Mouse (Mus musculus) urinary bladder, postnatal 10 days (tissue): ENCODE data around the gene Htr1a.

Source experiments
- DNase-seq: peaks from one replicate; pipeline ENCODE4 v3.0.0; 2022; ENCODE audit warnings: low spot score

The Htr1a gene

GRCm38 (mm10) chr13:105443339-105443738, at the start of gene Htr1a:
Gene Htr1a, plus strand, starts transcription at chr13:105443639.
- no peak for DNase-seq

- no peak for DNase-seq
Measured at GRCm38 (mm10) chr13:105411535-105412326, 31.7 kb upstream of the Htr1a start.

DNA sequence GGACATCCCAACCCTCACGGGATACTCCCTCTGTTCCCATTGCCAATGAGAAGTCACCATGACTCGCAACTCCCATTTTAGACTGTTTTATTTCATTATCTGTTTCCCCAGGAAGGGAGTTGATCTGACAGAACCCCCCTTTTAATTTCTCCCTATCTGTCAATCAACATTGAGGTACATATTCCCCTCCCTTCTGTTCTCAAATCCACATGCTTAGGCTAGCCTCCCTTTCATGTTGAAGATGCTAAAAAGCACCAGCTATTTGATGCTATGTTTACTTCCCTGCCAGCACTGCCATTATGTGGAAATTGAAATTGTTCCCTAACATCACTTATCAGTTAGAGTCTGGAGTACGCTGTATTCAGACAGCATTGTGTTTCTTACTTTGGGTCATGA, 31.1 kb upstream of the Htr1a start:
- DNase-seq: no peak

- no peak for DNase-seq
Measured at GRCm38 (mm10) chr13:105433141-105433540, 10.3 kb upstream of the Htr1a start.

DNA sequence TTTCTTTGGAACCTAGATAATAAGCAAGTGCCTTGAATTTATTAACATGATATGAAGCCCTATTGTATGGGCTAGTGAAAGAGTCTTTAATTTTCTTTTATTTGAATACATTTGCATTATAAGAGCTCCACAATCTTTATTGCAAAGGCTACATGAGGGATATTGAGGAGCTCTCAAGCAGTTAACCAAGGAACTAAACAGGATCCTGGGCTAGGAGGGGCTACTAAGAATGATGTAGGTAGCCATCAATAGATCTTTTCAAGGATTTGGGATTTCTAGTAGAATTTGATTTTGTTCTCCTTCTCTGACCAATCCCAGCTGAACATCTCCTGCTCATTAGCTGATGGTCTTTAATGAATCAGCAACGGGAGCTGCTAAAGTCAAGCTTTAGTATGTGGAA, 9.8 kb upstream of the Htr1a start:
- DNase-seq: no peak

- DNase-seq: no peak
Measured at GRCm38 (mm10) chr13:105442576-105442975, 863 bp upstream of the Htr1a start.

DNA sequence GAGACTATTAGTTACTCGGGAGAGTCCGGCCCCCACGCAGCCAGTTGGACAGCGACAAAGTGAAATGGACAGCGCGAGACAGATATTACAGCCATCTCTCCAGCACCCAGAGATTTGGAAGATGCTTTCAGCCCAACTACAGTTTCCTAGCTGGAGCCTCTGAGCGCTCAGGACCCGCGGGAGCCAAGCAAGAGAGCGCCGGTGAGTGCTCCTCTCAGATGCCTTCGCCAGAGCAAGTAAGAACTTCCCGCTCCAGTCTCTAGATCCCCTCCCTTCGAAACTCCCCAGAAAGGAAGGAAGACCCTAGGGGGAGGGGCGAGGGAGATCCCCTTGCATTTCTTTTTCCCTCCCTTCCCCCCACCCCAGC, 415 bp downstream of the Htr1a start:
- no peak for DNase-seq

- DNase-seq: no peak
Measured at GRCm38 (mm10) chr13:105444238-105444894, 927 bp downstream of the Htr1a start.

- no peak for DNase-seq
Measured at GRCm38 (mm10) chr13:105444895-105445281, 1.4 kb downstream of the Htr1a start.

DNA sequence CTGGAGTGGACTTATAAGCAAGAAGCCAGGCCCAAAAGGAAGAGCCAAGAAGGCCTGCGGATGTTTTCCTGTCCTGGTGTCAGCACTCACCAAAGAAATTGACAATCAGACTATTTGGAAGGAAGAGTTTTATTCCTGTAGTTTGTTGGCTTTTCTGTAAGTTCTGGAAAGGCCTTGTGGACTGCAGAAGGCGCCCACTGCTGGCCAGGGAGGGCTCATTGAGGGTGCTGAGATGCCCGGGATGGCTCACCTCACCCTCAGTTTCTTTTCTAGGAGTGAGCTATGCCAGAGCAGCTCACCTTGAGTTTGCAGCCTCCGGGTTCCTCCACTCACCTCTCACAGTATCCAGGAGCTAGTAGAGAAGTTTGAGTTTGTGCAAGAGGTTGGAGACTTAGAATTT, 2.8 kb downstream of the Htr1a start:
- no peak for DNase-seq

- no peak for DNase-seq
Measured at GRCm38 (mm10) chr13:105447695-105448094, 4.3 kb downstream of the Htr1a start.

- DNase-seq: no peak
Measured at GRCm38 (mm10) chr13:105451536-105451935, 8.1 kb downstream of the Htr1a start.
